ENCODE assay signal across 8 mouse cellular contexts in genomic region chr4:128609276-128609924, GRCm38 (mm10). TPM values are rescaled to one million over a fixed set of nuclear protein-coding genes. Genes with fewer than 3 reads are reported as not detected.
DNase-seq lines count a peak whose midpoint lies in the region; ATAC-seq and TF ChIP-seq lines count a peak whose summit lies in the region.

No protein-coding gene starts in this region.

- H3K4me1 ChIP-seq in E14TG2a.4 (replicated peaks; ENCODE audit: low read depth, low read length): peaks cover 31% of the 10 kb centered on the region
- peaks cover 24% of the 10 kb centered on the region for H3K4me1 ChIP-seq in forebrain, embryonic 16.5 days (replicated peaks; ENCODE audit: control insufficient read depth, insufficient read depth, low read length)
- H3K4me1 ChIP-seq in liver, embryonic 11.5 days (replicated peaks; ENCODE audit: control insufficient read depth, insufficient read depth, low read length): peaks cover 8% of the 10 kb centered on the region

- peak; percentile 19 for DNase-seq in embryo, embryonic 10.5 days (ENCODE audit: low spot score)
- no peak for DNase-seq in embryo, embryonic 9.5 days (ENCODE audit: extremely low spot score)
- peak; percentile 42 for DNase-seq in liver, embryonic 11.5 days (ENCODE audit: low spot score)
- peak; percentile 25 for DNase-seq in splenic B cell, adult 2 months (ENCODE audit: low read depth, low spot score)
- DNase-seq in right cerebral cortex, postnatal 10 days (ENCODE audit: low spot score in 2 of 2): no peak
- DNase-seq in left cerebral cortex, postnatal 10 days (ENCODE audit: extremely low spot score in 1 of 2, low spot score in 2 of 2): no peak

- peak overlapping the region; percentile 86 for H3K4me3 ChIP-seq in E14TG2a.4 (replicated peaks; ENCODE audit: low read length)
- H3K4me3 ChIP-seq in forebrain, embryonic 16.5 days (replicated peaks; ENCODE audit: low read length): peak overlapping the region; percentile 70
- peak overlapping the region; percentile 62 for H3K4me3 ChIP-seq in liver, embryonic 11.5 days (ENCODE audit: low read depth, low read length)

- intact Hi-C loops in left cerebral cortex, postnatal 10 days (cut with DNase I): no loop called here

- WGBS in forebrain, embryonic 16.5 days: 9% methylated on average over 22 of the region's 27 CpGs
- 10% methylated on average over 27 of the region's 27 CpGs for WGBS in liver, embryonic 11.5 days

- no peak for TF ChIP-seq CTCF in E14TG2a.4 (conservative IDR thresholded peaks at IDR 0.05; ENCODE audit: low read length)

- H3K9me3 ChIP-seq in E14TG2a.4 (ENCODE audit: low read length): no peaks in the 10 kb centered on the region
- H3K9me3 ChIP-seq in forebrain, embryonic 16.5 days (ENCODE audit: control insufficient read depth, low read length): no peaks in the 10 kb centered on the region
- no peaks in the 10 kb centered on the region for H3K9me3 ChIP-seq in liver, embryonic 11.5 days (ENCODE audit: control insufficient read depth, low read length)

- no peaks in the 10 kb centered on the region for H3K27me3 ChIP-seq in E14TG2a.4 (ENCODE audit: insufficient read depth, low read length)
- no peaks in the 10 kb centered on the region for H3K27me3 ChIP-seq in forebrain, embryonic 16.5 days (replicated peaks; ENCODE audit: control insufficient read depth, insufficient read depth, low read length)
- H3K27me3 ChIP-seq in liver, embryonic 11.5 days (replicated peaks; ENCODE audit: control insufficient read depth, insufficient read depth, low read length): no peaks in the 10 kb centered on the region
- no peaks in the 10 kb centered on the region for H3K27me3 ChIP-seq in splenic B cell, adult 2 months (ENCODE audit: control insufficient read depth, insufficient read depth, low read length, poor library complexity, severe bottlenecking)

- H3K4me2 ChIP-seq in forebrain, embryonic 16.5 days (ENCODE audit: low read length): peak overlapping the region; percentile 76
- H3K4me2 ChIP-seq in liver, embryonic 11.5 days: peak overlapping the region; percentile 91

- peaks cover 14% of the 10 kb centered on the region for H3K36me3 ChIP-seq in E14TG2a.4 (ENCODE audit: insufficient read depth, low read length)
- no peaks in the 10 kb centered on the region; the same call in 1 of the 2 replicates for H3K36me3 ChIP-seq in forebrain, embryonic 16.5 days (ENCODE audit: control insufficient read depth, insufficient read depth)
- H3K36me3 ChIP-seq in liver, embryonic 11.5 days (ENCODE audit: control insufficient read depth, insufficient read depth, low read length): no peaks in the 10 kb centered on the region
- no peaks in the 10 kb centered on the region; the same call in 1 of the 2 replicates for H3K36me3 ChIP-seq in splenic B cell, adult 2 months (ENCODE audit: control insufficient read depth, insufficient read depth, low read length, poor library complexity, severe bottlenecking)

- H3K27ac ChIP-seq in forebrain, embryonic 16.5 days (ENCODE audit: low read length): no peak overlapping the region
- H3K27ac ChIP-seq in liver, embryonic 11.5 days (ENCODE audit: low read depth, low read length): no peak overlapping the region

- peak overlapping the region; percentile 73 for H3K9ac ChIP-seq in forebrain, embryonic 16.5 days (replicated peaks; ENCODE audit: low read depth, low read length)
- peak overlapping the region; percentile 68 for H3K9ac ChIP-seq in liver, embryonic 11.5 days (ENCODE audit: low read depth, low read length)

- ATAC-seq in forebrain, embryonic 16.5 days: no peak
- ATAC-seq in liver, embryonic 11.5 days (replicated peaks; ENCODE audit: low FRiP score): peak; percentile 10

RNA-seq across cellular contexts. Expression of gene Zscan20, which starts 0.5 kb away (rescaled TPM):
- polyA plus RNA-seq in forebrain, embryonic 16.5 days (2015; fragmentation: Nextera tagmentation; extraction: Ambion mirVana): 5.8 and 7.6 TPM in 2 replicates
- 2.4 and 3.9 TPM in 2 replicates for polyA plus RNA-seq in liver, embryonic 11.5 days (2014; fragmentation: Nextera tagmentation; extraction: Ambion mirVana)
- total RNA-seq in left cerebral cortex, postnatal 10 days (2021): 1 to 10 TPM; 6.3 to 7.9 TPM

RNA-seq across cellular contexts. Expression of gene Tlr12, which starts 9.0 kb away (rescaled TPM):
- 1.6 and 3.0 TPM in 2 replicates for polyA plus RNA-seq in forebrain, embryonic 16.5 days (2015; fragmentation: Nextera tagmentation; extraction: Ambion mirVana)
- polyA plus RNA-seq in liver, embryonic 11.5 days (2014; fragmentation: Nextera tagmentation; extraction: Ambion mirVana): 0.81 and 0.88 TPM in 2 replicates
- total RNA-seq in left cerebral cortex, postnatal 10 days (2021): 1 to 10 TPM; 1.1 to 1.5 TPM

RNA-seq across cellular contexts. Expression of gene Phc2, which starts 45.1 kb away (rescaled TPM):
- 33.2 and 34.9 TPM in 2 replicates for polyA plus RNA-seq in forebrain, embryonic 16.5 days (2015; fragmentation: Nextera tagmentation; extraction: Ambion mirVana)
- polyA plus RNA-seq in liver, embryonic 11.5 days (2014; fragmentation: Nextera tagmentation; extraction: Ambion mirVana): 39.3 and 40.4 TPM in 2 replicates
- total RNA-seq in left cerebral cortex, postnatal 10 days (2021): 10 to 100 TPM; 65.1 to 71.4 TPM

Comparison
In these comparisons a context has a peak if more than half of its experiments do, and no peak if none do; other contexts are left out.
1. DNase-seq: peak in embryo, embryonic 10.5 days (single experiment), liver, embryonic 11.5 days (single experiment) and splenic B cell, adult 2 months (single experiment); none in embryo, embryonic 9.5 days (single experiment), right cerebral cortex, postnatal 10 days (0 of 2) and left cerebral cortex, postnatal 10 days (0 of 2).
2. Peak in every context shown above with its lines, with median percentiles within 50 percentile points of each other: H3K4me3 ChIP-seq.